Mouse (Mus musculus) MEL (cell line): ENCODE results near the gene Tnfrsf1a. TPM values are rescaled to one million over a fixed set of nuclear protein-coding genes. Genes with fewer than 3 reads are reported as not detected.

ENCODE experiments used
- DNase-seq: peaks from one replicate; pipeline ENCODE4 v3.0.0; 2011; ENCODE audit warnings: low read depth, low spot score
- H3K27ac ChIP-seq: 2 replicates; pipeline ENCODE4 v1.5.1; 2012; ENCODE audit warnings: low read depth, mild to moderate bottlenecking, control low read depth, low read length, moderate library complexity; ENCODE audit not compliant: control insufficient read depth
- H3K27me3 ChIP-seq, 2 experiments: fragments of 150-350 bp in 1 of 2; sonication (generic) in 1 of 2; 2 replicates each; pipeline ENCODE4 v1.6.1; 2012; ENCODE audit warnings: low read length in 2 of 2, mild to moderate bottlenecking in 2 of 2, improper control_type of control experiment in 1 of 2, moderate library complexity in 1 of 2; ENCODE audit not compliant: insufficient read depth in 2 of 2, control insufficient read depth in 1 of 2
- H3K36me3 ChIP-seq, 2 experiments: 2 replicates each; pipeline ENCODE4 v1.6.1; 2012 to 2014; ENCODE audit warnings: low read length in 2 of 2, improper control_type of control experiment in 1 of 2, inconsistent platforms in 1 of 2, mild to moderate bottlenecking in 1 of 2; ENCODE audit not compliant: insufficient read depth in 2 of 2, control insufficient read depth in 1 of 2
- H3K4me1 ChIP-seq, 2 experiments: fragments of 150-350 bp in 1 of 2; sonication (generic) in 1 of 2; 2 replicates each; pipeline ENCODE4 v1.6.1; 2012; ENCODE audit warnings: low read length in 2 of 2, improper control_type of control experiment in 1 of 2, mild to moderate bottlenecking in 1 of 2; ENCODE audit not compliant: insufficient read depth in 2 of 2, control insufficient read depth in 1 of 2
- H3K4me3 ChIP-seq, 2 experiments: fragments of 150-350 bp in 1 of 2; sonication (generic) in 1 of 2; 2 replicates each; pipeline ENCODE4 v1.5.1; 2012; ENCODE audit warnings: low read depth in 2 of 2, low read length in 2 of 2, mild to moderate bottlenecking in 2 of 2, moderate library complexity in 2 of 2, control low read depth in 1 of 2, improper control_type of control experiment in 1 of 2; ENCODE audit not compliant: control insufficient read depth in 1 of 2, insufficient read depth in 1 of 2
- H3K79me2 ChIP-seq: 2 replicates; pipeline ENCODE4 v1.6.1; 2012; ENCODE audit warnings: mild to moderate bottlenecking, low read length, moderate library complexity; ENCODE audit not compliant: control insufficient read depth, poor library complexity, insufficient read depth
- H3K9ac ChIP-seq: 2 replicates; pipeline ENCODE4 v1.6.1; 2012; ENCODE audit warnings: low read depth, mild to moderate bottlenecking, control low read depth, low read length, moderate library complexity; ENCODE audit not compliant: control insufficient read depth, poor library complexity, severe bottlenecking
- H3K9me3 ChIP-seq: fragments of 150-350 bp; sonication (generic); replicated peaks from 2 replicates; pipeline ENCODE4 v1.6.1; 2012; ENCODE audit warnings: mild to moderate bottlenecking, low read length, improper control_type of control experiment, moderate library complexity; ENCODE audit not compliant: insufficient read depth
- BHLHE40 ChIP-seq: IDR thresholded peaks from 2 replicates; pipeline ENCODE4 v1.6.1; 2012; ENCODE audit warnings: low read depth, mild to moderate bottlenecking, inconsistent platforms, low read length, improper control_type of control experiment, borderline replicate concordance
- CHD1 ChIP-seq: IDR thresholded peaks from 2 replicates; pipeline ENCODE4 v1.6.1; 2012; ENCODE audit warnings: low read depth, mild to moderate bottlenecking, inconsistent platforms, low read length, improper control_type of control experiment
- CTCF ChIP-seq, 3 experiments: IDR thresholded peaks in 2 of 3; conservative IDR thresholded peaks in 1 of 3; 2 replicates each; pipeline ENCODE4 v1.5.1; 2011 to 2012; ENCODE audit warnings: low read length in 3 of 3, low read depth in 2 of 3, mild to moderate bottlenecking in 2 of 3, improper control_type of control experiment in 1 of 3, inconsistent platforms in 1 of 3, mixed read lengths in 1 of 3, moderate library complexity in 1 of 3; ENCODE audit not compliant: control insufficient read depth in 1 of 3, insufficient read depth in 1 of 3, poor library complexity in 1 of 3, severe bottlenecking in 1 of 3
- EP300 ChIP-seq, 2 experiments: IDR thresholded peaks; 2 replicates each; pipeline ENCODE4 v1.6.1; 2011; ENCODE audit warnings: improper control_type of control experiment in 2 of 2, low read length in 2 of 2, low read depth in 1 of 2, mild to moderate bottlenecking in 1 of 2
- ETS1 ChIP-seq: IDR thresholded peaks from 2 replicates; pipeline ENCODE4 v1.6.1; 2012; ENCODE audit warnings: low read depth, mild to moderate bottlenecking, inconsistent platforms, low read length, improper control_type of control experiment, moderate library complexity
- GATA1 ChIP-seq: IDR thresholded peaks from 2 replicates; pipeline ENCODE4 v1.6.1; 2011; ENCODE audit warnings: low read depth, low read length, improper control_type of control experiment
- HCFC1 ChIP-seq: IDR thresholded peaks from 2 replicates; pipeline ENCODE4 v1.6.1; 2012; ENCODE audit warnings: low read depth, mild to moderate bottlenecking, inconsistent platforms, low read length, improper control_type of control experiment, moderate library complexity
- JUND ChIP-seq: IDR thresholded peaks from 2 replicates; pipeline ENCODE4 v1.6.1; 2011; ENCODE audit warnings: low read depth, mild to moderate bottlenecking, improper control_type of control experiment, low read length
- KAT2A ChIP-seq: conservative IDR thresholded peaks from 2 replicates; pipeline ENCODE4 v1.6.1; 2012; ENCODE audit warnings: low read depth, low read length, improper control_type of control experiment, inconsistent platforms
- MAFK ChIP-seq: IDR thresholded peaks from 2 replicates; pipeline ENCODE4 v1.6.1; 2011; ENCODE audit warnings: low read depth, mild to moderate bottlenecking, low read length, improper control_type of control experiment, borderline replicate concordance
- MAX ChIP-seq: IDR thresholded peaks from 2 replicates; pipeline ENCODE4 v1.6.1; 2011; ENCODE audit warnings: low read length, improper control_type of control experiment
- MEF2A ChIP-seq: IDR thresholded peaks from 2 replicates; pipeline ENCODE4 v1.6.1; 2014; ENCODE audit warnings: low read depth, mild to moderate bottlenecking, inconsistent platforms, low read length, improper control_type of control experiment; ENCODE audit not compliant: poor library complexity, insufficient replicate concordance, severe bottlenecking; ENCODE audit errors: extremely low read depth
- MXI1 ChIP-seq: IDR thresholded peaks from 2 replicates; pipeline ENCODE4 v1.6.1; 2011; ENCODE audit warnings: mild to moderate bottlenecking, low read depth, low read length, improper control_type of control experiment
- MYB ChIP-seq: IDR thresholded peaks from 2 replicates; pipeline ENCODE4 v1.6.1; 2011; ENCODE audit warnings: mild to moderate bottlenecking, low read depth, low read length, improper control_type of control experiment
- MYC ChIP-seq: IDR thresholded peaks from 2 replicates; pipeline ENCODE4 v1.6.1; 2011; ENCODE audit warnings: low read depth, mild to moderate bottlenecking, low read length, improper control_type of control experiment, moderate library complexity
- POLR2AphosphoS2 ChIP-seq: IDR thresholded peaks from 2 replicates; pipeline ENCODE4 v1.6.1; 2011; ENCODE audit warnings: low read length, improper control_type of control experiment
- RAD21 ChIP-seq: IDR thresholded peaks from 2 replicates; pipeline ENCODE4 v1.6.1; 2011; ENCODE audit warnings: mild to moderate bottlenecking, low read depth, low read length, improper control_type of control experiment
- RCOR1 ChIP-seq: IDR thresholded peaks from 2 replicates; pipeline ENCODE4 v1.6.1; 2012; ENCODE audit warnings: low read depth, mild to moderate bottlenecking, inconsistent platforms, low read length, improper control_type of control experiment
- SIN3A ChIP-seq: IDR thresholded peaks from 2 replicates; pipeline ENCODE4 v1.6.1; 2012; ENCODE audit warnings: low read length, improper control_type of control experiment, inconsistent platforms
- TAL1 ChIP-seq: IDR thresholded peaks from 2 replicates; pipeline ENCODE4 v1.6.1; 2012; ENCODE audit warnings: mild to moderate bottlenecking, inconsistent platforms, low read length, moderate library complexity, mixed read lengths
- TBP ChIP-seq: IDR thresholded peaks from 2 replicates; pipeline ENCODE4 v1.8.0; 2011; ENCODE audit warnings: low read depth, low read length, improper control_type of control experiment
- TCF12 ChIP-seq: IDR thresholded peaks from 2 replicates; pipeline ENCODE4 v1.6.1; 2014; ENCODE audit warnings: low read depth, mild to moderate bottlenecking, inconsistent platforms, low read length, improper control_type of control experiment, moderate library complexity
- UBTF ChIP-seq: IDR thresholded peaks from 2 replicates; pipeline ENCODE4 v1.6.1; 2012; ENCODE audit warnings: low read depth, mild to moderate bottlenecking, inconsistent platforms, low read length, improper control_type of control experiment, moderate library complexity, borderline replicate concordance; ENCODE audit not compliant: insufficient read depth
- USF2 ChIP-seq, 2 experiments: IDR thresholded peaks; 2 replicates each; pipeline ENCODE4 v1.6.1; 2011 to 2012; ENCODE audit warnings: improper control_type of control experiment in 2 of 2, low read length in 2 of 2, borderline replicate concordance in 1 of 2, inconsistent platforms in 1 of 2, low read depth in 1 of 2, mild to moderate bottlenecking in 1 of 2; ENCODE audit not compliant: insufficient read depth in 1 of 2
- ZKSCAN1 ChIP-seq: IDR thresholded peaks from 2 replicates; pipeline ENCODE4 v1.6.1; 2012; ENCODE audit warnings: low read depth, mild to moderate bottlenecking, inconsistent platforms, low read length, improper control_type of control experiment, moderate library complexity
- ZMIZ1 ChIP-seq: IDR thresholded peaks from 2 replicates; pipeline ENCODE4 v1.6.1; 2012; ENCODE audit warnings: low read depth, mild to moderate bottlenecking, inconsistent platforms, low read length, improper control_type of control experiment, moderate library complexity
- ZNF384 ChIP-seq: IDR thresholded peaks from 2 replicates; pipeline ENCODE4 v1.6.1; 2012; ENCODE audit warnings: low read depth, mild to moderate bottlenecking, inconsistent platforms, low read length, improper control_type of control experiment
- polyA plus RNA-seq, 2 experiments: library from polyadenylated mRNA; stranded (reverse) in 1 of 2; unstranded in 1 of 2; fragments of >175 nt in 1 of 2; fragments of >200 nt in 1 of 2; gene quantifications; 2 replicates each; pipeline versions ENCODE4 v1.2.1 to v1.2.4; 2012; ENCODE audit warnings: low replicate concordance in 2 of 2, low read depth in 1 of 2; ENCODE audit not compliant: insufficient read length in 2 of 2, insufficient read depth in 1 of 2, missing spikeins in 1 of 2
- total RNA-seq: library from RNA; depleted of rRNA; stranded (reverse); fragments of 300-350 nt; gene quantifications from 2 replicates; pipeline ENCODE4 v1.2.3, GENCODE M21; 2012

Gene Tnfrsf1a
- total and polyA plus RNA-seq, 3 experiments, result 22.0 to 43.4 TPM; not detected in 1

- Histone ChIP-seq H3K4me3 (no peak overlapping the region), H3K27me3 (peaks cover 0 to 6% of the 10 kb centered on the region in 2 experiments; a peak in 2 of 4 replicates)
- TF ChIP-seq JUND (no peak), CTCF (IDR thresholded peaks at IDR 0.05 in 2 of 3, conservative IDR thresholded peaks at IDR 0.05 in 1 of 3; ENCODE audit: control insufficient read depth in 1 of 3, insufficient read depth in 1 of 3, low read depth in 2 of 3, low read length in 3 of 3, poor library complexity in 1 of 3, severe bottlenecking in 1 of 3) (no peak), MYC (no peak), BHLHE40 (no peak), MAX (no peak), HCFC1 (no peak), ZNF384 (no peak), GATA1 (no peak), SIN3A (no peak), RAD21 (no peak), TBP (no peak), MAFK (no peak), CHD1 (no peak), KAT2A (no peak), ETS1 (no peak), MXI1 (no peak), EP300 (IDR thresholded peaks at IDR 0.05; ENCODE audit: low read depth in 1 of 2, low read length in 2 of 2) (no peak)
- TF ChIP-seq, all 39 proteins: peak for 0
- Histone ChIP-seq H3K9me3 (no peaks in the 10 kb centered on the region), H3K27ac (no peak overlapping the region), H3K4me1 (no peaks in the 10 kb centered on the region), H3K79me2 (no peaks in the 10 kb centered on the region), H3K9ac (no peak overlapping the region), H3K36me3 (no peaks in the 10 kb centered on the region)
- DNase-seq, result no peak
Measured at GRCm38 (mm10) chr6:125405461-125406382, 56.6 kb downstream of the Tnfrsf1a start.

DNA sequence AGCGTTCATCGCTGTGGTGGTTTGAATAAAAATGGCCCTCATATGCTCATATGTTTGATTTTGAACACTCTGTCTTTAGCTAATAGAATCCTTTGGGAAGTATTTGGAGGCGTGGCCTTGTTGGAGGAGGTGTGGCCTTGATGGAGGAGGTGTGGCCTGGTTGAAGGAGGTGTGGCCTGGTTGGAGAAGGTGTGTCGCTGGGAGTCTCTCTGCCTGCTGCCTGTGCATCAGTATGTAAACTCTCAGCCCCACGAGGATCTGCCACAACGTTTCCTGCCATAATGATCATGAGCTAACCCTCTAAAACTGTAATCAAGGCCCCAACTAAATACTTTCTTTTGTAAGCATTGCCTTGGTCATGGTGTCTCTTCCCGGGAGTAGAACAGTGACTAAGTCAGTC, 58.1 kb downstream of the Tnfrsf1a start:
- Histone ChIP-seq H3K4me3 (no peak overlapping the region), H3K27ac (no peak overlapping the region), H3K79me2 (no peaks in the 10 kb centered on the region), H3K9ac (no peak overlapping the region), H3K4me1 (no peaks in the 10 kb centered on the region), H3K27me3 (peaks cover 0 to 6% of the 10 kb centered on the region in 2 experiments; a peak in 2 of 4 replicates), H3K36me3 (no peaks in the 10 kb centered on the region), H3K9me3 (no peaks in the 10 kb centered on the region)
- no peak for DNase-seq
- TF ChIP-seq HCFC1 (no peak), POLR2AphosphoS2 (no peak), TAL1 (no peak), ZNF384 (no peak), MYC (no peak), RCOR1 (no peak), MXI1 (no peak), USF2 (IDR thresholded peaks at IDR 0.05; ENCODE audit: borderline replicate concordance in 1 of 2, insufficient read depth in 1 of 2, low read depth in 1 of 2, low read length in 2 of 2) (no peak), MEF2A (no peak), CHD1 (no peak), GATA1 (no peak), ZMIZ1 (no peak), MYB (no peak), ZKSCAN1 (no peak), TBP (no peak), TCF12 (no peak), UBTF (no peak)
